7 mouse cellular contexts compared by ENCODE assay signal in the genomic region with DNA sequence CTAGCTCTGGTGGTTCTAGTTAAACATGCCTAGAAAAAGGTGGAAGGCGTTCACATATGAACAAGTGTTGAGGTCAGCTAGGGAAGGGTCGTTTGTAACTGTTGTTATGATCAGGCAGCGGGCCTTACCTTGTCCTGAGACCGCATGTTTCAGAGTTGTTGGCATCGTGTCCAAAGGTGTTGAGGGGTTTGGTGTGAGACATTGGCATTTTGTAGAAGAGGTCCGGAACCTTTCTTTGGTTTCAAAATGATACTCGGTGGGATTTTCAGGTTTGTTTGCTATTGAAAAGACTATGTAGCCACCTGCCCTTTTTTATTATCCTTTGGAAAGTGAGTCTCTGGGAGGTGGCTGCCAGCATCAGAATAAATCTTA. TPM values are rescaled to one million over a fixed set of nuclear protein-coding genes. Genes with fewer than 3 reads are reported as not detected.
DNase-seq lines count a peak whose midpoint lies in the region; ATAC-seq lines count a peak whose summit lies in the region.

No protein-coding gene starts in this region.

- no peak for ATAC-seq in kidney, embryonic 15.5 days (replicated peaks; ENCODE audit: low FRiP score)
- ATAC-seq in hindbrain, embryonic 13.5 days (ENCODE audit: low FRiP score) = no peak
- ATAC-seq in midbrain, embryonic 15.5 days (replicated peaks) = no peak
- no peak for ATAC-seq in granulocyte monocyte progenitor cell, adult 5-6 weeks (replicated peaks; ENCODE audit: poor library complexity, severe bottlenecking)

- peaks cover 5% of the 10 kb centered on the region; the same call in 1 of the 2 replicates for H3K27me3 ChIP-seq in kidney, embryonic 15.5 days
- peaks cover 47% of the 10 kb centered on the region for H3K27me3 ChIP-seq in hindbrain, embryonic 13.5 days
- peaks cover 44% of the 10 kb centered on the region for H3K27me3 ChIP-seq in midbrain, embryonic 15.5 days (replicated peaks)

- no peak overlapping the region for H3K27ac ChIP-seq in kidney, embryonic 15.5 days
- H3K27ac ChIP-seq in brown adipose tissue, adult 24 weeks (replicated peaks; ENCODE audit: low read depth, low read length) = peak overlapping the region; percentile 90
- H3K27ac ChIP-seq in hindbrain, embryonic 13.5 days = no peak overlapping the region
- H3K27ac ChIP-seq in midbrain, embryonic 15.5 days = no peak overlapping the region

- 63% methylated on average over 7 of the region's 7 CpGs for WGBS in kidney, embryonic 15.5 days
- 60% methylated on average over 7 of the region's 7 CpGs for WGBS in hindbrain, embryonic 13.5 days
- 62% methylated on average over 7 of the region's 7 CpGs for WGBS in midbrain, embryonic 15.5 days

- H3K9me3 ChIP-seq in kidney, embryonic 15.5 days (replicated peaks) = no peaks in the 10 kb centered on the region
- H3K9me3 ChIP-seq in hindbrain, embryonic 13.5 days = no peaks in the 10 kb centered on the region
- no peaks in the 10 kb centered on the region for H3K9me3 ChIP-seq in midbrain, embryonic 15.5 days

- H3K9ac ChIP-seq in kidney, embryonic 15.5 days = no peak overlapping the region
- no peak overlapping the region for H3K9ac ChIP-seq in hindbrain, embryonic 13.5 days
- no peak overlapping the region for H3K9ac ChIP-seq in midbrain, embryonic 15.5 days

- peak overlapping the region; percentile 95 for H3K4me2 ChIP-seq in kidney, embryonic 15.5 days
- H3K4me2 ChIP-seq in hindbrain, embryonic 13.5 days = peak overlapping the region; percentile 98
- H3K4me2 ChIP-seq in midbrain, embryonic 15.5 days = peak overlapping the region; percentile 100; the same call in 1 of the 2 replicates

- H3K36me3 ChIP-seq in kidney, embryonic 15.5 days = no peaks in the 10 kb centered on the region
- H3K36me3 ChIP-seq in hindbrain, embryonic 13.5 days = no peaks in the 10 kb centered on the region
- no peaks in the 10 kb centered on the region for H3K36me3 ChIP-seq in midbrain, embryonic 15.5 days (replicated peaks)

- peaks cover 44% of the 10 kb centered on the region for H3K4me1 ChIP-seq in kidney, embryonic 15.5 days
- peaks cover 30% of the 10 kb centered on the region for H3K4me1 ChIP-seq in brown adipose tissue, adult 24 weeks (ENCODE audit: control insufficient read depth, insufficient read depth, insufficient read length, low read length)
- H3K4me1 ChIP-seq in hindbrain, embryonic 13.5 days (replicated peaks) = peaks cover 20% of the 10 kb centered on the region
- H3K4me1 ChIP-seq in midbrain, embryonic 15.5 days = peaks cover 22% of the 10 kb centered on the region

- peak overlapping the region; percentile 57 for H3K4me3 ChIP-seq in kidney, embryonic 15.5 days (replicated peaks)
- H3K4me3 ChIP-seq in brown adipose tissue, adult 24 weeks (ENCODE audit: insufficient read depth, low read depth, low read length) = peak overlapping the region; percentile 98
- H3K4me3 ChIP-seq in hindbrain, embryonic 13.5 days = peak overlapping the region; percentile 63; the same call in 1 of the 2 replicates
- peak overlapping the region; percentile 64; the same call in 1 of the 2 replicates for H3K4me3 ChIP-seq in midbrain, embryonic 15.5 days

- no peak for DNase-seq in kidney, adult 18-20 months
- DNase-seq in cerebellum, adult 11-12 months = no peak

RNA-seq across cellular contexts. Expression of gene Klf9, which starts 2.0 kb away (rescaled TPM):
- 5.3 and 6.0 TPM in 2 replicates for polyA plus RNA-seq in kidney, embryonic 15.5 days (2015; fragmentation: Nextera tagmentation; extraction: Ambion mirVana)
- 61.4 and 63.8 TPM in 2 replicates for polyA plus RNA-seq in brown adipose tissue, adult 24 weeks (2012; ENCODE audit: insufficient read depth, insufficient read length, missing spikeins)
- 1.4 and 1.8 TPM in 2 replicates for polyA plus RNA-seq in hindbrain, embryonic 13.5 days (2015; fragmentation: Nextera tagmentation; extraction: Ambion mirVana)
- 2.4 and 2.7 TPM in 2 replicates for polyA plus RNA-seq in midbrain, embryonic 15.5 days (2015; fragmentation: Nextera tagmentation; extraction: Ambion mirVana)
- 11.2 and 14.9 TPM in 2 replicates for total RNA-seq in granulocyte monocyte progenitor cell, adult 5-6 weeks (2014; fragmentation: Nextera tagmentation)
- total RNA-seq in granulocyte monocyte progenitor cell, adult 5-6 weeks (2017) = 9.1 and 14.0 TPM in 2 replicates
